Mouse (Mus musculus): ENCODE data around the gene Ptms. TPM values are rescaled to one million over a fixed set of nuclear protein-coding genes. Genes with fewer than 3 reads are reported as not detected.

Ptms gene
- polyA plus RNA-seq, 1 experiment, result 1,462 TPM

DNA sequence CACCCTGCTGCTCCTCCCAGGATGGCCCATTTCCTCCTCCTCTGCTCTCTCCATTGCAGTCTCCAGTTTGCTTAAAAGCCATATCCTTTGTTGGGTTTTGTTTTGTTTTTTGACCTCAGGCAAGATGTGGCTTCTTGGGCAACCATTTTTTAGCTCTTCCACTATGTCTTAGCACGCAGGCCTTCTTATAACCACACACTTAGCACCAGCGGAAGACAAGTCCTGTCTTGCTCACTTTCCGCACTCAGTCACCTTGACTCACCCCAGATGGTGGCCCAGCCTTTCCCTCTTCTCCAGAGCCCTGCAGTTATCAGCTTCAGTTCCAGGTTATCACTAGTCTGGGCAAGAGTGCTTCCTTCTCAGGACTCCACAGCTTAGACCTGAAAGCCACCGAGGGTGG is 35.3 kb upstream of the Ptms start:
- H3K4me3 ChIP-seq, result no peak overlapping the region
- no peak overlapping the region for H3ac ChIP-seq (ENCODE audit: control insufficient read depth, insufficient read length)
- TF ChIP-seq MYOD1 (IDR thresholded peaks at IDR 0.05; ENCODE audit: control insufficient read depth in 1 of 3, insufficient read length in 2 of 3, low read depth in 2 of 3) (no peak), SRF (IDR thresholded peaks at IDR 0.05; ENCODE audit: control insufficient read depth, insufficient read length, low read depth) (no peak), E2F4 (IDR thresholded peaks at IDR 0.05; ENCODE audit: insufficient read depth) (no peak), POLR2AphosphoS2 (IDR thresholded peaks at IDR 0.05; ENCODE audit: insufficient read length, low read depth) (no peak), TCF3 (IDR thresholded peaks at IDR 0.05; ENCODE audit: insufficient read length, low read depth) (no peak), MAX (IDR thresholded peaks at IDR 0.05; ENCODE audit: low read depth) (no peak), CEBPB (IDR thresholded peaks at IDR 0.05; ENCODE audit: insufficient read depth, poor library complexity, severe bottlenecking) (no peak), USF1 (IDR thresholded peaks at IDR 0.05; ENCODE audit: low read depth) (no peak), POLR2A (IDR thresholded peaks at IDR 0.05; ENCODE audit: insufficient read length, low read depth) (no peak)
- H3K4me2 ChIP-seq (ENCODE audit: low read depth), result no peak overlapping the region
- no peaks in the 10 kb centered on the region for H3K27me3 ChIP-seq (ENCODE audit: control insufficient read depth, insufficient read depth, insufficient read length)
- peaks cover 21% of the 10 kb centered on the region for H3K36me3 ChIP-seq (ENCODE audit: control insufficient read depth, insufficient read depth)
- no peaks in the 10 kb centered on the region for H3K79me2 ChIP-seq (ENCODE audit: control insufficient read depth, insufficient read depth)

DNA sequence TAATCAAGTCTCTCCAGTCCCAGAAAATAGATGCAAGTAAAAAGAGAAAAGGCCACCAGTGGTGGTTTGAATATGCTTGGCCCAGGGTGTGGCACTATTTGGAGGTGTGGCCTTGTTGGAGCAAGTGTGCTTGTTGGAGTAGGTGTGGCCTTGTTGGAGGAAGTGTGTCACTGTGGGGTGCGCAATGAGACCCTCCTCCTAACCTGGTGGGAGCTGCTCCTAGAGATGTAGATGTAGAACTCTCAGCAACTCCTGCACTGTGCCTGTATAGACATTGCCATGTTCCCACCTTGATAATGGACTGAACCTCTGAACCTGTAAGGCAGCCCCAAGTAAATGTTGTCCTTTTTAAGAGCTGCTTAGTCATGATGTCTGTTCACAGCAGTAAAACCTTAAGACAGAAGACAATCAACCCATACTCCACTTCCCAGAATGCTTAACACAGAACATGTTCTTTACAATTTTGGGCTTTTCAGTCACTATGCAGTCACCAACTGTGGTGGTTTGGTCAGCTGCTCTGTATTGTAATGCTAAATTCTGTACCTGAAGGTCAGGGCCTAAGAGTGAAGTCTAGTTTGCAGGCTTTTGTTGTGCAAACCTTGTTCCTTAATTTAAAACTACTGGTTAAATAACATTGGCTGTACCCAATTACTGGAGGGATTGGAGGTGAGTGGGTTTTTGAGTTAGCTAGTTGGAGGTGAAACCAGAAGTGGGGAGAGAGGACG is 34.2 kb upstream of the Ptms start:
- no peak overlapping the region for H3K4me2 ChIP-seq (ENCODE audit: low read depth)
- no peaks in the 10 kb centered on the region for H3K27me3 ChIP-seq (ENCODE audit: control insufficient read depth, insufficient read depth, insufficient read length)
- H3K36me3 ChIP-seq (ENCODE audit: control insufficient read depth, insufficient read depth), result peaks cover 10% of the 10 kb centered on the region
- no peak overlapping the region for H3ac ChIP-seq (ENCODE audit: control insufficient read depth, insufficient read length)
- TF ChIP-seq POLR2A (IDR thresholded peaks at IDR 0.05; ENCODE audit: insufficient read length, low read depth), result no peak
- no peak for TF ChIP-seq CEBPB (IDR thresholded peaks at IDR 0.05; ENCODE audit: insufficient read depth, poor library complexity, severe bottlenecking)
- no peak for TF ChIP-seq USF1 (IDR thresholded peaks at IDR 0.05; ENCODE audit: low read depth)
- no peak for TF ChIP-seq TCF12 (IDR thresholded peaks at IDR 0.05; ENCODE audit: insufficient read depth, poor library complexity, severe bottlenecking)
- no peak overlapping the region for H3K4me3 ChIP-seq
- no peaks in the 10 kb centered on the region for H3K79me2 ChIP-seq (ENCODE audit: control insufficient read depth, insufficient read depth)

DNA sequence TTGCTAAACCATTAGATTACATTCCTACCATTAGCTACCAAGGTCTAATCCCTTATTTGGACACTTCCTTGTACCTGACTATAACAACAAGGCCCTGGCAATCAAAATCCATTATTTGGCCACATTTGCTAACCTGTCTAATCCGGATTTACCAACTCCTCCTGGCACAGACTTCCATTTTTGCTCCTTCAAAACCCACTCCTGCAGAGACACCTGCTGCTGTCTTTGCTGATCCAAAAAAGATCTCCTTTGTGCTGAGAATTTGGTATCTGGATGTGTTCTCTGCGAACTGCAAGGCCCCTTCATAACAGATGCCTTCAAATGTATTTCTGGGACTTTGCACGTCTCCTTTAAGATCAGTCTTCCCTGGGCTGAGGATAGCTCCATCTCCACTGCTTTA is 23.6 kb upstream of the Ptms start:
- Histone ChIP-seq H3K4me2 (ENCODE audit: low read depth) (no peak overlapping the region), H3K4me3 (no peak overlapping the region), H3K36me3 (ENCODE audit: control insufficient read depth, insufficient read depth) (no peaks in the 10 kb centered on the region), H3ac (ENCODE audit: control insufficient read depth, insufficient read length) (no peak overlapping the region), H3K27me3 (ENCODE audit: control insufficient read depth, insufficient read depth, insufficient read length) (no peaks in the 10 kb centered on the region), H3K79me2 (ENCODE audit: control insufficient read depth, insufficient read depth) (no peaks in the 10 kb centered on the region)
- TF ChIP-seq TCF3 (IDR thresholded peaks at IDR 0.05; ENCODE audit: insufficient read length, low read depth), result no peak
- no peak for TF ChIP-seq POLR2AphosphoS2 (IDR thresholded peaks at IDR 0.05; ENCODE audit: insufficient read length, low read depth)
- no peak for TF ChIP-seq MAX (IDR thresholded peaks at IDR 0.05; ENCODE audit: low read depth)
- TF ChIP-seq POLR2A (IDR thresholded peaks at IDR 0.05; ENCODE audit: insufficient read length, low read depth), result no peak
- TF ChIP-seq E2F4 (IDR thresholded peaks at IDR 0.05; ENCODE audit: insufficient read depth), result no peak
- no peak for TF ChIP-seq REST (IDR thresholded peaks at IDR 0.05; ENCODE audit: insufficient read depth, insufficient read length)
- TF ChIP-seq TCF12 (IDR thresholded peaks at IDR 0.05; ENCODE audit: insufficient read depth, poor library complexity, severe bottlenecking), result no peak
- TF ChIP-seq MYOD1 (IDR thresholded peaks at IDR 0.05; ENCODE audit: control insufficient read depth in 1 of 3, insufficient read length in 2 of 3, low read depth in 2 of 3), result no peak
- no peak for TF ChIP-seq CEBPB (IDR thresholded peaks at IDR 0.05; ENCODE audit: insufficient read depth, poor library complexity, severe bottlenecking)
- no peak for TF ChIP-seq USF1 (IDR thresholded peaks at IDR 0.05; ENCODE audit: low read depth)
- TF ChIP-seq SRF (IDR thresholded peaks at IDR 0.05; ENCODE audit: control insufficient read depth, insufficient read length, low read depth), result no peak
- no peak for TF ChIP-seq MYOG (IDR thresholded peaks at IDR 0.05; ENCODE audit: control insufficient read depth in 1 of 3, insufficient read depth in 1 of 3, insufficient read length in 2 of 3, low read depth in 2 of 3)

DNA sequence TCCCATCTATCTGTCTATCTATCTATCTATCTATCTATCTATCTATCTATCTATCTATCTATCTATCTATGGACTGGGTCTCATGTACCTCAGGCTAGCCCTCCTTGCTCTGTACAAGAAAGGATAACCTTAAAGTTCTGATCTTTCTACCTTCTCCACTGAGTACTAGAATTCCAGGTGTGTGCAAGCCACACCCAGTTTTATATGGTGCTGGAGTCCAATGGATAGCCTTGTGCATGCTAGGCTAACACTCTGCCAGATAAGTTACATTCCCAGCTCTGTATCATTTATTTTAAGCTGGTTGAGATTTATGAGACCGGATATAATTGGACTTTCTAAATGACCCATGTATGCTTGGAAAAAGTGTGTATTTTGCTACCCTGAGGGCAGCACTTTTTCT is 21.8 kb upstream of the Ptms start:
- no peak overlapping the region for H3K4me2 ChIP-seq (ENCODE audit: low read depth)
- TF ChIP-seq E2F4 (IDR thresholded peaks at IDR 0.05; ENCODE audit: insufficient read depth) (no peak), MYOD1 (IDR thresholded peaks at IDR 0.05; ENCODE audit: control insufficient read depth in 1 of 3, insufficient read length in 2 of 3, low read depth in 2 of 3) (no peak), TCF12 (IDR thresholded peaks at IDR 0.05; ENCODE audit: insufficient read depth, poor library complexity, severe bottlenecking) (no peak), POLR2A (IDR thresholded peaks at IDR 0.05; ENCODE audit: insufficient read length, low read depth) (no peak), USF1 (IDR thresholded peaks at IDR 0.05; ENCODE audit: low read depth) (no peak), TCF3 (IDR thresholded peaks at IDR 0.05; ENCODE audit: insufficient read length, low read depth) (no peak), MAX (IDR thresholded peaks at IDR 0.05; ENCODE audit: low read depth) (no peak), CEBPB (IDR thresholded peaks at IDR 0.05; ENCODE audit: insufficient read depth, poor library complexity, severe bottlenecking) (no peak), MYOG (IDR thresholded peaks at IDR 0.05; ENCODE audit: control insufficient read depth in 1 of 3, insufficient read depth in 1 of 3, insufficient read length in 2 of 3, low read depth in 2 of 3) (no peak), SRF (IDR thresholded peaks at IDR 0.05; ENCODE audit: control insufficient read depth, insufficient read length, low read depth) (no peak), REST (IDR thresholded peaks at IDR 0.05; ENCODE audit: insufficient read depth, insufficient read length) (no peak), POLR2AphosphoS2 (IDR thresholded peaks at IDR 0.05; ENCODE audit: insufficient read length, low read depth) (no peak)
- H3K4me3 ChIP-seq, result no peak overlapping the region
- H3K27me3 ChIP-seq (ENCODE audit: control insufficient read depth, insufficient read depth, insufficient read length), result no peaks in the 10 kb centered on the region
- no peak overlapping the region for H3ac ChIP-seq (ENCODE audit: control insufficient read depth, insufficient read length)
- H3K36me3 ChIP-seq (ENCODE audit: control insufficient read depth, insufficient read depth), result peaks cover under 1% of the 10 kb centered on the region
- H3K79me2 ChIP-seq (ENCODE audit: control insufficient read depth, insufficient read depth), result no peaks in the 10 kb centered on the region

DNA sequence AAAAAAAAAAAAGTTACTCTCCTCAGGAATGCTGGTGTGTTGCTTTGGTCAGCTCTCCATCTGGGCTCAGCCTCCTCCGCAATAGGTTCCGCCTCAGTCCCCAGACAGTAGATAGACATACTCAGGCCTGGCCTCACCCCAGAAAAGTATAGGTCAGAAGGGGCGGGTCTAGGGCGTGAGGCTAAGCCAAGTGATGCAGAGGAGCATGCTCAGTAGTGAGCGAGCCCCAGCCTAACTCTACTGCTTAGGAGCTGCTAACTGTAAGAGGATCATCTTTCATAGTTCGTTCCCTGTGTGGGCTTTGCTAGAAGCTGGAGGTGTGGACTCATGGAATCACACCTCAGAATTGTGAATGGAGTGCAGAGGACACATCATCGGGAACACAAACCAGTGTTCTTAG is 18.7 kb upstream of the Ptms start:
- Histone ChIP-seq H3K79me2 (ENCODE audit: control insufficient read depth, insufficient read depth) (peaks cover 8% of the 10 kb centered on the region), H3K36me3 (ENCODE audit: control insufficient read depth, insufficient read depth) (peaks cover 16% of the 10 kb centered on the region), H3K27me3 (ENCODE audit: control insufficient read depth, insufficient read depth, insufficient read length) (no peaks in the 10 kb centered on the region), H3ac (ENCODE audit: control insufficient read depth, insufficient read length) (no peak overlapping the region), H3K4me2 (ENCODE audit: low read depth) (no peak overlapping the region), H3K4me3 (no peak overlapping the region)
- TF ChIP-seq MYOG (IDR thresholded peaks at IDR 0.05; ENCODE audit: control insufficient read depth in 1 of 3, insufficient read depth in 1 of 3, insufficient read length in 2 of 3, low read depth in 2 of 3), result no peak
- TF ChIP-seq REST (IDR thresholded peaks at IDR 0.05; ENCODE audit: insufficient read depth, insufficient read length), result no peak
- TF ChIP-seq POLR2AphosphoS2 (IDR thresholded peaks at IDR 0.05; ENCODE audit: insufficient read length, low read depth), result no peak
- TF ChIP-seq MYOD1 (IDR thresholded peaks at IDR 0.05; ENCODE audit: control insufficient read depth in 1 of 3, insufficient read length in 2 of 3, low read depth in 2 of 3), result no peak
- no peak for TF ChIP-seq E2F4 (IDR thresholded peaks at IDR 0.05; ENCODE audit: insufficient read depth)
- no peak for TF ChIP-seq USF1 (IDR thresholded peaks at IDR 0.05; ENCODE audit: low read depth)
- TF ChIP-seq TCF3 (IDR thresholded peaks at IDR 0.05; ENCODE audit: insufficient read length, low read depth), result no peak
- TF ChIP-seq POLR2A (IDR thresholded peaks at IDR 0.05; ENCODE audit: insufficient read length, low read depth), result no peak
- TF ChIP-seq CEBPB (IDR thresholded peaks at IDR 0.05; ENCODE audit: insufficient read depth, poor library complexity, severe bottlenecking), result no peak
